In genomic region chr1:190444366-190444765, GRCm38 (mm10) we compare ENCODE assay signal across 24 mouse cellular contexts.
A peak's percentile ranks its signal among the peaks of the same experiment; 100 is the strongest.
DNase-seq lines count a peak whose midpoint lies in the region; ATAC-seq and TF ChIP-seq lines count a peak whose summit lies in the region.
"Had no signal": no experiment of that assay in that cellular context is flagged by ENCODE, and none has a peak within 500 bp of the region (broad histone marks: within the 10 kb centered on the region; RNA-seq: fewer than 3 reads in every experiment).

No protein-coding gene starts in this region.

- peaks cover 5% of the 10 kb centered on the region; the same call in 1 of the 2 replicates for H3K4me1 ChIP-seq in kidney, embryonic 15.5 days
- no peaks in the 10 kb centered on the region for H3K4me1 ChIP-seq in kidney, postnatal 0 days (replicated peaks; ENCODE audit: insufficient read depth, low read length)
- H3K4me1 ChIP-seq: embryonic facial prominence, embryonic 12.5 days; embryonic facial prominence, embryonic 15.5 days; hindbrain, embryonic 12.5 days; hindbrain, embryonic 15.5 days had no signal

- no peak for TF ChIP-seq CTCF in kidney, postnatal 0 days (IDR thresholded peaks at IDR 0.05; ENCODE audit: low read depth)

- H3K27ac ChIP-seq in kidney, embryonic 15.5 days = no peak overlapping the region
- H3K27ac ChIP-seq in kidney, postnatal 0 days = no peak overlapping the region
- H3K27ac ChIP-seq: embryonic facial prominence, embryonic 12.5 days; embryonic facial prominence, embryonic 15.5 days; gastrocnemius, adult 2 months; hindbrain, embryonic 12.5 days; hindbrain, embryonic 15.5 days had no signal

- H3K9ac ChIP-seq in kidney, embryonic 15.5 days = no peak overlapping the region
- no peak overlapping the region for H3K9ac ChIP-seq in kidney, postnatal 0 days (ENCODE audit: low read depth, low read length)
- H3K9ac ChIP-seq: embryonic facial prominence, embryonic 12.5 days; embryonic facial prominence, embryonic 15.5 days; forebrain, postnatal 0 days; hindbrain, embryonic 12.5 days; hindbrain, embryonic 15.5 days had no signal

- no peaks in the 10 kb centered on the region for H3K9me3 ChIP-seq in kidney, embryonic 15.5 days (replicated peaks)
- H3K9me3 ChIP-seq in kidney, postnatal 0 days (replicated peaks; ENCODE audit: low read length) = no peaks in the 10 kb centered on the region
- H3K9me3 ChIP-seq: embryonic facial prominence, embryonic 12.5 days; embryonic facial prominence, embryonic 15.5 days; hindbrain, embryonic 12.5 days; hindbrain, embryonic 15.5 days had no signal

- DNase-seq in kidney, adult 18-20 months = peak; percentile 5
- DNase-seq in kidney, postnatal 0 days (ENCODE audit: low spot score) = peak; percentile 6
- no peak for DNase-seq in kidney, postnatal 10 days
- peak; percentile 58 for DNase-seq in Muller cell, postnatal 12 days (ENCODE audit: inconsistent ontology term)
- no peak for DNase-seq in layer of hippocampus, adult 9-10 months (ENCODE audit: low spot score)
- DNase-seq: adrenal gland, adult 2 months; adrenal gland, postnatal 14 days; B cell, adult 2 months; cerebellum, adult 11 months; cerebellum, adult 2 months; cerebellum, adult 9-11 months; cerebellum, postnatal 25 days; forebrain, postnatal 0 days; gastrocnemius, adult 2 months; gastrocnemius, postnatal 14 days; heart, adult 11 months had no signal

- no peak overlapping the region for H3K4me2 ChIP-seq in kidney, embryonic 15.5 days
- no peak overlapping the region for H3K4me2 ChIP-seq in kidney, postnatal 0 days (ENCODE audit: low read length)
- H3K4me2 ChIP-seq: embryonic facial prominence, embryonic 12.5 days; embryonic facial prominence, embryonic 15.5 days; heart, embryonic 11.5 days; hindbrain, embryonic 12.5 days; hindbrain, embryonic 15.5 days had no signal

- 42% methylated on average over 9 of the region's 9 CpGs for WGBS in kidney, embryonic 15.5 days
- 32% methylated on average over 9 of the region's 9 CpGs for WGBS in kidney, postnatal 0 days

- H3K4me3 ChIP-seq in kidney, embryonic 15.5 days (replicated peaks) = no peak overlapping the region
- H3K4me3 ChIP-seq in kidney, postnatal 0 days (replicated peaks; ENCODE audit: low read depth, low read length) = no peak overlapping the region
- H3K4me3 ChIP-seq: embryonic facial prominence, embryonic 12.5 days; embryonic facial prominence, embryonic 15.5 days; gastrocnemius, adult 2 months; hindbrain, embryonic 12.5 days; hindbrain, embryonic 15.5 days had no signal

- H3K27me3 ChIP-seq in kidney, embryonic 15.5 days = peaks cover 17% of the 10 kb centered on the region
- no peaks in the 10 kb centered on the region for H3K27me3 ChIP-seq in kidney, postnatal 0 days (ENCODE audit: insufficient read depth, low read length)
- H3K27me3 ChIP-seq: hindbrain, embryonic 15.5 days had no signal

- H3K36me3 ChIP-seq in kidney, embryonic 15.5 days = no peaks in the 10 kb centered on the region
- no peaks in the 10 kb centered on the region for H3K36me3 ChIP-seq in kidney, postnatal 0 days (ENCODE audit: insufficient read depth, low read length)
- H3K36me3 ChIP-seq: embryonic facial prominence, embryonic 12.5 days; embryonic facial prominence, embryonic 15.5 days; G1E; hindbrain, embryonic 12.5 days; hindbrain, embryonic 15.5 days had no signal

- ATAC-seq in kidney, embryonic 15.5 days (replicated peaks; ENCODE audit: low FRiP score) = no peak
- no peak for ATAC-seq in kidney, postnatal 0 days (replicated peaks; ENCODE audit: low FRiP score, low read depth)
- ATAC-seq: forebrain, embryonic 14.5 days; forebrain, postnatal 0 days had no signal

Comparison
In these comparisons a context has a peak if more than half of its experiments do, and no peak if none do; other contexts are left out.
1. DNase-seq: peak in kidney, adult 18-20 months (single experiment), kidney, postnatal 0 days (single experiment) and Muller cell, postnatal 12 days (single experiment); none in kidney, postnatal 10 days (single experiment) and layer of hippocampus, adult 9-10 months (single experiment).